Mouse (Mus musculus): ENCODE results near the gene Rag2. TPM values are rescaled to one million over a fixed set of nuclear protein-coding genes. Genes with fewer than 3 reads are reported as not detected.

Gene Rag2
- total RNA-seq, 2 experiments from 2014 or later: not detected

DNA sequence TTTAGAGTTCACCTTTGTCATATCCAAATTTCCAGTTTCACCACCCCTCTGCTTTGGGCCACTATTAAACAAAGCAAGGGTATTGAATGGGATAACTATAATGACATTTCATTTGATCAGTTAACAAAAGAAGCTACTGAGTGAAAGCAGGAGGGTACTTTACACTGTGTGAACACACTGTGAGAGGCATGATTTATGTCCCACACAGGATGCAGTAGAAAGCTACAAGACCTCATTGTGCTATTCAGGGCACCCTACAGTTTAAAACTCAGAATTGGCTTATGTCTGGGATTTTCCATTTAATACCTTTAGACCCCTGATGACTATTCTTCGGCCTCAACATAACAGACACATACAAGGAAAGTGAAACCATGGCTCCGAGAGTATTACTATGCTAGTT lies 1.5 kb upstream of the Rag2 start:
- DNase-seq (ENCODE audit: extremely low spot score in 1 of 2, low spot score in 1 of 2): no peak

DNA sequence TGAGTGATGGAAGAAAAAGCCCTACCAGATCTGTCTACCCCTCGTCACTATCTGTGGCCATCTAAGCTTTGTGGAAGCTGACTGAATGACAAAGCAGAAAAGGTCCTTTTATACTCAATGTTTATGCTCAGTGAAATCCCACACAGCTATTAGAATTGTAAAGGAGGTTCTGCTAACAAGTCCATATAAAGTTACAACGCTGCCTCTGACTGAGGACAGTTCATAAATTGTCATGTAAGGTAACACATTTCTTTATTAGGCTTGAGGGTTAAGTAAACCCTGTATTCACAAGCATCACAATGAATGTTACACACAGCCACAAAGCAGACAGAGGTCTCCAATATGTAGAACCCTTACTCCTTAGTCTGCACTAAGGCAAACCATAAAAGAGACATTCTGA lies 507 bp upstream of the Rag2 start:
- DNase-seq (ENCODE audit: extremely low spot score in 1 of 2, low spot score in 1 of 2): no peak

DNA sequence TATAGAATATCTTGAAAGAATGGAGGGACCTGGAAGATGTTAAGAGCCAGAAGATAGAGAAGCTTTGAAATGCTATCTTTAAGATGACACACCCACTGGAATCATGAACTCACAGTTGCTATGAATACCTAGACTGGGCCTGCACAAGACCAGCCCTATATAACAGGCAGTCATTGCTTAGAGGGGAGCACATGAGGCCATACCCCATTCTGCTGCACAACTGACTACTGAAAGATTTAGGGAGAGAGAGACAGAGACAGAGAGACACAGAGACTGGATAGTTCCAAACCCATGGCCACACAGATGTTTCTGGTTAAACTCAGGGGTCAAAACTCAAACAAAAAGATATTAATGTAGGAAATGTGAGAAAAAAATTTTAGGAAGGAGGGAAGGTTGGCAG lies 2.7 kb downstream of the Rag2 start:
- DNase-seq (ENCODE audit: extremely low spot score in 1 of 2, low spot score in 1 of 2): no peak

DNA sequence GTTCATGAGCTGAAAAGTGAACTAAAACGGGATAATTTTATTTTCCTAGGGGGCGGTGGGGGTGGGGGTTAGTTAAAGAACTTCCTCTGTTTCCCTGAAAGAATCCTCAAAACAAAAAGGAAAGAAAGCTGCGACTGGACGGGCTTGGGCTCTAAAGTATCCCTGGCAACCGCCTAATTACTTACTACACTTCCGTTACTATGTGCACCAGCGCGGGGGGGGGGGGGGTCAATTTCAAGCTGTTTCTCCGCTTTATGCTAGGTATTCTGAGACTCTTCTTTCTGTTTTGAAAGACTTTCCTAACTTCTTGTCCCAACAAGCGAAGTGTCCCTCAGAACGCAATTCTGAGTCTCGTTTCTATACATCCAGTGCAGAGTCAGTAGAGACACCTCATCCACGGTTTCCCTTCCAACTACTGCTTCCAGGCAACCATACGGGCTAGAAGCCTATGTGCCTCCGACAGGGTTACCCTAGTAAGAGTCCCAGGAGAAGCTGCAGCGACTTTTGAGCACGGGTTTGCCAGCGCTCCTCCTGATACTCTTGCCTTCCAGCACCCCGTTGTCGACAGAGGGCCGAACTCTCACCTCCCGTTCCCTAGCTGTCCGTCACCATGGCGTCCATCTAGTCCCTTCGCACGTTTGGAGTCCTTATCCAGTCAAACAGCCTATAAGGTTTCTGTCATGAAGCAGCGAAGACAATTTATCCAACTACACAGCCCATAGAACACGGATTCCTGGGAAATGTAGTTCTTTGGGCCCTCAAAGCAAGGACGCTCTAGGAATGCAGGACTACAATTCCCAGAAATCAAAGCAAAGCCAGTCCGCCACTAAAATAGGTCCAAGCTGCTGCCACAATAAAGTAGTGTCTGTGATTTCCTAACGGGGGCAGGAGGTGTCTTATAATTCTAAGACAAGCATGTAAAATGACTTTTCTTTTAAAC lies 4.0 kb downstream of the Rag2 start:
- peak; percentile 56 to 80 for DNase-seq (ENCODE audit: extremely low spot score in 1 of 2, low spot score in 1 of 2)

DNA sequence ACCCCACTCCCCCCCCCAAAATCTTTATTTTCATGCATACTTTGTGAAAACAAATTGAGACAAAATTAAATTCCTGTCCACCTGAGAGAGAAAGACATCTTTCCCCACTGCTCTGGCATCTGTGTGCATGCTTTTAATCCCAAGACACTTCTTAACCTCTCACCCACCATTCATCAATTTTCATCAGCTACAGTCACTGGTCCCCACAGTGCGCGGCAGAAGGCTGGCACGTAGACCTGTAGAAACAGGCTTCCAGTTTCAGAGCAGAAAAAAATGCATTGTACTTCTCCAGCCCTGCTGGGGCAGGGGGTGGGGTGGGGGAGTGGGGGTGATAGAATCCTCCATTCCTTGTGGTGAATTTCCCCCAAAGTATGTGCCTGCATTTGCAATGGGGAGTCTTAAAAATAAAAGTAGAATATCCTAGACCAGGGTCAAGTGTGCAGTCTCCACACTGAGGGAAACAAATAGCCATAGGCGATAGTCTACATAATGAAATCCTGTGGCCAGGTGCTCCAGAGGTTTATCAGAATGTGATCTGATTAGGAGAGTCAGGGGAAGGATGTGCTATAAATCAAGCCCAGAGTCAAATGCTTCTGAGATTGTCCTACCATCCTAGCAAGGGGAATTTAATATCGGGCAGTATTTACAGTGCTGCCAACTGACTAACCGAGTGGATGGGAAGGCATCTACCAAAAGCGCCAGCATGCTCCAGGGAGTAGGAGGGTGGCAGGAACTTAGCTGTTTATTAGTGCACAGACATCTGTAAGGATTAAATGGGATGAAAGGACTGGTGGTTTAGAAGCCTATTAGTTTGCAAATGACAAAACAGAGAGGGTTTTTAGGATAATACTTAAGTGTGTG lies 14.7 kb downstream of the Rag2 start:
- no peak for DNase-seq (ENCODE audit: extremely low spot score in 1 of 2, low spot score in 1 of 2)

DNA sequence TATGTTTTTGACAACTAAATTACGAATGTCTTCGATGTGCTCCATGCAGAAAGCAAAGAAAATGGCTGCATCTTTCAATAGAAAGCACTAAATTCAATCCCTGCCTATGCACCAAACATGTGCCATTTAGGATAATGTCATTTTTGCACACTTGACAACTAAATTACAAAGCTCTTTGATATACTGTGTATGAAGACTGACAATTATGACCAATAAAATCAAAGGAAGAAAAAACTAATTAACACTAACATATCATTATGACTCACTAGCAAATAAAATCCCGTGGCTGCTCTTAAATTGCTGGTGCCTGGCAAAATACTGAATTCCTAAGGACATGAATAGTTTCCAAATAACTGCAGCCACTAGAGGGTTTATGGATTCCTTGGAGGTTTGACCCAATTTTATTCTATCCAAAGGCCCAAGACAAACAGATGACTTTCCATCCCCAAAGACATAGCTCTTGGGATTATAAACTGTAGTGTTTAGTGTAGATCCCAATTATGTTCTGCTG lies 15.4 kb downstream of the Rag2 start:
- DNase-seq (ENCODE audit: extremely low spot score in 1 of 2, low spot score in 1 of 2): no peak

DNA sequence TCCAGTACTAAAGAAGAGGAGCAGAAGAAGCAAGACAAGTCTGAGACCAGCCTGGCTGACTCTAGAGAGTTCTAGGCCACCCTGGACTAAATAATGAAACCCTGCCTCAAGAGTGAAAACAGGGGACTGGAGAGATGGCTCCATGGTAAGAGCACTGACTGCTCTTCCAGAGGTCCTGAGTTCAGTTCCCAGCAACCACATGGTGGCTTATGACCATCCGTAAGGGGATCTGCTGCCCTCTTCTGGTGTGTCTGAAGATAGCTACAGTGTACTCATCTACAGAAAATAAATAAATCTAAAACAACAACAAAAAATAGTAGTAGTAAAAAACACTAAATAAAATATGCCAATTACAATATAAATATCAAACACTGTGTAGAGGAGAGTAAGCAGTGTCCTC lies 21.3 kb downstream of the Rag2 start:
- DNase-seq (ENCODE audit: extremely low spot score in 1 of 2, low spot score in 1 of 2): no peak

DNA sequence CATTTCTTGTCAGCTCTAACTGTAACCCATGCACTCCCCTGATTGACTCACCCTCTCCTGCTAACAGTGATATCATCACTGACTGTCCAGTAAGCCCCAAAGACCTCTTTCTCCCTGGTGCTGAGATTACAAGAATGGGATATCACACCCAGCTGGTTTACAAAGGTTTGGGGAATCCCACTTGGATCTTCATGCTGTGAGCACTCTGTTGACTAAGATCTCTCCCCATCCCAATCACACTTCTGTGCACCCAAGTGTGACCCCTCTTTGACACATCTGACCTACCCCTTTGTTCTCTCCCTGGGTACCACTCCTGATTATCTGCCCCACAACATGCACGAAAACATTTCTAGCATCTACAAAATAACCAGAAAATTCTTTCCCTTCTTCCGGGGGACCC lies 23.8 kb downstream of the Rag2 start:
- no peak for DNase-seq (ENCODE audit: extremely low spot score in 1 of 2, low spot score in 1 of 2)

DNA sequence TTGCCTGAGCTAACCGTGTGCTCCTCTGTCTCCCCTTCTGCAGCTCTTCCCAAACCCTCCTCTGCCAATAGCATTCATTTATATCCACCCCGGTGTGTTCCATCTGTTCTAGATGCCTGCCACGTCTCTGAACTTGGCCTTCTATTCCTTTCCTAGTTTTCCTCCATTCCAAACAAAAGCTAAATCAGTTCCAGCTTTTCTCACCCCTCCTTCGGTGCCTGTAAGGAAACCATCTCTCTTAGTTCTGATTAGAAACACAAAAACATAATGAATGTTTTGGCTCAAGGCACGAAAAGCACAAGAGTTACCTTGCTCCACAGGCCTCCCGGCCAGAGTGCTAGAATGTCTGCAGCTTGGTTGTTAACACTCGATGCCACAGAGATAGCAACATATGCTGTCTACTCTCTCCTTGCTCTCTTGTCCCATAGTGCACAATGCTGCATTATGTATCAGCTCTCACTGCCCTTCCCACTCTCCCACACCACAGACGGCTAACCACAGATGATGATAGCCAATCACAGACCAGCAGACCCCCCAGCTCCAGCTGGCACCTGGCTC lies 24.7 kb downstream of the Rag2 start, which contains the start of the genes Rag1 and B230118H07Rik:
Rag1 (minus strand) TSS at position 388 of the 558 bp plus-strand sequence.
B230118H07Rik (minus strand) TSS at position 419 of the 558 bp plus-strand sequence.
- no peak for DNase-seq (ENCODE audit: extremely low spot score in 1 of 2, low spot score in 1 of 2)

DNA sequence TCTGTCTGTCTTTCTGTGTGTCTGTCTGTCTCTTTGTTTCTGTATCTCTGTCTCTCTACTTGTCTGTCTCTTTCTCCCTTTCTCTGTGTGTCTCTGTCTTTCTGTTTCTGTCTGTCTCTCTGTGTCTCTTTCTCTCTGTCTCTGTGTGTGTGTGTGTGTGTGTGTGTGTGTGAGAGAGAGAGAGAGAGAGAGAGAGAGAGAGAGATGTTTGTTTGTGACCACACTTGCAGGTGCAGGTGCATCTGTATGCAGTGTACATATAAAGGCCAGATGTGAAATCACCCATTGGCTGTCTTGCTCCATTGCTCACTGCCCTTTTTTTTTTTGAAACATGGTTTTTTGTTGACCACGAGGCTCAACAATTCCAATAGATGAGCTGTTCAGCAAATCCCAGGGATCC lies 25.9 kb downstream of the Rag2 start:
- no peak for DNase-seq (ENCODE audit: extremely low spot score in 1 of 2, low spot score in 1 of 2)

DNA sequence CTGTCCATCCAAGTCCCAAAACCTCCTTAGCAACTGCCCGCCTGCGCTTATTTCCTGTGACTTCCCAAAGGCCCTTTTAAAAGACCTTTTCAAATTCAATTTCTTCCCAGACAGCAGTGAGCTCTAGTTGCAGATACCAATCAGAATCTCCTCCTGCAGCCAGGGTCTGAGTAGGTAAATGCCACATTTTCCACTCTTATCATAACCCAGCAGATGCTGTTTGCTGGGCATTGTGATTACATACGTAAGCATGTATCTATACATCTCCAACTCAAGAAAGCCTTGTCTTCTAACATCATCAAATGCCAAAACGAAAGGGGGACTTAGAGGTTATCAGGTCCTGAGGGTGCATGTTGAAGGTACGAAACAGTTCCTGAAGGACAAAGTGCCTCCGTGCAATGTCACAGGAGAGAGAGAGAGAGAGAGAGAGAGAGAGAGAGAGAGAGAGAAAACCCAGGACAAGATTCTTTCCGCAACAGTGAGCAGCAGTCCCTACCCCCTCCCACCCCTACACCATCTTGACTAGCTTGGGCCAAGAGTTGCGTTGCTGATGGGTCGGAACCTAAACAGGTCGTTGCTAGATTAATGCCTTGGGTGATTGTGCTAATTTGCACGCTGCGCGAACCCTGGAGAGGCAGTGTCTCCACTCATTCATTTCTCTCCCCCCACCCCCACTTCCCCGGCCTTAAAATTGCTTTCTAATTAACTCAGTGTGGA lies 27.8 kb downstream of the Rag2 start:
- peak in 1 of 2 experiments; percentile 17 for DNase-seq (ENCODE audit: extremely low spot score in 1 of 2, low spot score in 1 of 2)

DNA sequence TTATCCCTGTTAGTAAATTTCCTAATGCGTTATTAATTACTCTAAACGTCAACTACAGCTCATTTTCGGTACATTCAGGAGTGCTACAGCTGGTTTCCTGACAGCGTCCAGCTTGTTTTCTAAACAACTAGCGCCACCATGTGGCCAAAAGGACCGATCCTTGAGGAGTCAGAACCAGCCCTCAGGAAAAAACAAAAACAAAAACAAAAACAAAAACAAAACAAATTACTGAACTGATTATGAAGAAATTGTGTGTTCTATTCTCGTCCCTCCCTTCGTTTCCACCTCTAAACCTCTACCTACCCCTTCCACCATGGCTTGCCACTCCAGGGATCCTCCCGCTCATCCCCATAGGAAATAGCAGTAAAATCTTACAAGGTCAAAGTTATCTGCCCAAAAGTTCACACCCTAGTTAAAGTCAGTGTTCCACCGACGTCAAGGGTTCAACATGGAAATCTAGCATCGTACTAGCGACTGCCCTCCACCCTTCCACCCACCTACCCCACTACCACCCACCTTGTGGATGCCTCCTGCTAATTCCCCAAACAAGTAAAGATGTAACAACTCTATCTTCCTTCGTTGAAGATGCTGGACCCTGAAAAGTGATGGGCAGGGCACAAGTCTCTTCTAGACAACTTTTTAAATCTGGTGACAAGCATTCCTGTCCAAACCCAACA lies 28.5 kb downstream of the Rag2 start:
- DNase-seq (ENCODE audit: extremely low spot score in 1 of 2, low spot score in 1 of 2): peak; percentile 62 to 95

DNA sequence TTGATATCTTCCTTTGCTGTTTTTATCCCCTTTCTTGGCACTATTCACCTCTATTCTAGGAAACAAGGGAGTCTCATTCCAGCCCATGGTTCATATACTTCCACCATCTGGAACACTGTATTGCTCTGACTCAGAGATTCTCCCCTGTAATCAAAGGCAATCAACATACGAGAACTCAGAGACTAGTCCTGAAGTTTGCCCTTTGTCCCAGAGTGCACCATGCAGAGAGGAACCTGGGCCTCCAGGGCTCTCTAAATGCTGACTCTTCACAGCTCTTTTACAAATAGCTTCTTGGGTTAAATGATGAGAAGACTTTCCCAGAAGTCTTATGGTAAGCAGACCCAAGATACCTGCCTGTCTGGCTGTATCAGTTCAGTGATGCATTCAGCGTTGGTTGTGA lies 36.0 kb downstream of the Rag2 start:
- no peak for DNase-seq (ENCODE audit: extremely low spot score in 1 of 2, low spot score in 1 of 2)

DNA sequence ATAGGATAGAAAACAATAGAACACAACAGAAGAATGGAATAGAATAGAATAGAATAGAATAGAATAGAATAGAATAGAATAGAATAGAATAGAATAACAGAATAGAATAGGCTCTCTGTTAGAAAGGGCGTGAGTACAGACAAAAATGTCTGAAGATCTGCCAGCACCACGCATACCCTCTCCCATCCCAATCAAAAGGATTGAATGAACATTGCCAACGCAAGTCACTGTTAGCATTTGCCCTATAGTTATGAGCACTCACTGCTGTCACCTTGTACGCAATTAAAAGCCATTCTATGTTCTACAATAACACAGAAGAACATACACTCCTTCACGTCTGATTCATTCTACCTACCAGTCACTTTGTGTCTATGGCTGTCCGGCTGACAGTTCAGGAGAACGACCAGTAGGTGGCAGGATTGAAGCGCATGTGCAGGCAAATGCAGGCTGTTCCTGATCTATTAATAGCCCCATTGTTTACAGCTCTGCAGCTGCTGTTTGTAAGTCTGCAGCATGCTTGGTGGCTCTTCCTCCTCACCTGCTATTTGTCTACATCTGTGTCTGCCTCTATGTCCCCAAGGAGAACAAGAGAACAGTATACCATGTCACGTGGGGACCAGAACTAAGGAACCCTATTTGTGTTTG lies 40.7 kb downstream of the Rag2 start:
- peak; percentile 41 to 72 for DNase-seq (ENCODE audit: extremely low spot score in 1 of 2, low spot score in 1 of 2)

DNA sequence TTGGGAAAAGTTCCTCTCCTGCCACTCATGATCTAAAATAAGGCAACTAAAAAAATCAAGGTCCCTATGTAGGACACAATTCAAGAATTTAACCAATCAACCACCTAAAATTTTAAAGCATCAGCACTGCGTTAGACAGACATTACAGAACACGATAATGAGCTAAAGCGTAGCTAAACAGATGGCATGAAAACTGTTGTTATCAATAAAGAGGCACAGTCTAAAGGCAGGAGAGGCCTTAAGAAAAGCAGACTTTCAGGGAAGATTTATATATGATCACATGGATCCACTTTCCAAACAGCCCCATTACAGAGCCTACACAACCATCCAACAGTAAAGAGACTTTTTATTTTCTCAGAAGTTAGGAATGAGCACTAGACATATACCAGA lies 41.2 kb downstream of the Rag2 start:
- DNase-seq (ENCODE audit: extremely low spot score in 1 of 2, low spot score in 1 of 2): no peak

DNA sequence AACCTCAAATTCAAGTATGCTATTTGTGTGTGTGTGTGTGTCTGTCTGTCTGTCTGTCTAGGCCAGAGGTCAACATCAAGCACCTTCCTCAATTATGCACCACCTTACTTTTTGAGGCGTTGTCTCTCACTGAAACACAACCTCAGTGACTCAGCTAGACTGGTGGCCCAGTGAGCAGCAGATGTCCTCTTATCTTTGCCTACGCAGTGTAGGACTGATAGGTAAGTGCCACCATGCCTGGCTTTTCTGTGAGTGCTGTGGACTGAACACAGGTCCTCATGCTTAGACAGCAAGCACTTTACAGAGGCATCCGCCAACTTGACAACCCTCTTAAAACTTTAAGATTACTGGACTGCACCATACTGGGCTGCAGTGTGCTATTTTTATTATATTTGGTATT lies 44.2 kb downstream of the Rag2 start:
- DNase-seq (ENCODE audit: extremely low spot score in 1 of 2, low spot score in 1 of 2): no peak

DNA sequence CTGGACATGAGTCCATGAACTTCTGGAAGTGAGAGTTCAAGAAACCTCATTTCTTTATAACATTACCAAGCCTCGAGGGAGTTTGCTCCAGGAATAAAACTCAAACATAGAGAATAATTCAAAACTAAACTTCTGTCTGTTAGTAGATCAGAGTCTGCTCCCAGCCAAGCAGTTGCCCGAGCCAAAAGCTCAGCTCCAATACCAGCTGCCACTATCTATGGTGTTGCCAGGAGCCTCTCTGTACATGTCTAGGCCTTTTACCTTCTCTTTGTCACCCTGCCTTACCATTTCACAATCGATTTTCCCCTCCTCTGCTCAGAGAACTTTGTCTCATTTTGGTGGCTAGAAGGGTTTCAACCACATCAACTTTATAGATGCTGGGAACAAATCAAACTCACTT lies 49.0 kb downstream of the Rag2 start:
- DNase-seq (ENCODE audit: extremely low spot score in 1 of 2, low spot score in 1 of 2): no peak

DNA sequence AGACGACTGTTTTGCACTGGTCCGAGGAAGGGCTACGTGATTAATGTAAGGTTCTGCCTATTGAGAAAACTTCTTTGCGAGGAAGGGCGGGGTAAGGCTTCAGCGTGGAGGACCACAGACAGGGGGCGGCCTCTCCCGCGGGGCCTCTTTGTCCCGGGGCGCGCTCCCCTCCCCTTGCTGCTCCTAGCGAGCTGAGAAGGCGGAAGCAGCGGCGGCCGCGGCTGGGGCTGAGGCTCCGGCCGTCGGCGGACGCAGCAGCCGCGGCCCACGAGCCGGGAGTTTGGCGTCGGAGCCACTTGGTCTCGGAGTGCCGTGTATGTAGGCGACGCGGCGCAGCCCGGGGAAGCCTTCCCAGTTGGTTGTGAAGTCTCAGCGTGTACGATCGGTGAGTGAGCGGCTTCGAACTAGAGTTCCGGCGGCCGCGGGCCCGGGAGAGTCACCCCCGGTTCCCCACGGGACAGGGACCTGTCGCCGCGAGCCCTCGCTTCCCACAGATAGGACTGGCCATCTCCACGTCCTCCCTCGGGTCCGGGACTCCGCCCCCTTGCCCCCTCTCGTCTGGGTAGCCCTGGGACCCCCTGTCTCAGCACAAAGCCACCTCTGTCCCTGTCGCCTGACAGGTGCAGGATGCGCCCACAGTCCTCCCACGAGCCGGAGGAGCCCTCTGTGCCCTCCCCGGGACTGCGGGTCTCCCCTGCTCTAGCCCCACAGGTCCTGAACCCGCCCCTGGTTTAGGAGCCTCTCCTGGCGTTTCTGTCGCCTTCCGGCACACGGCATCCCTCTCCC lies 53.9 kb downstream of the Rag2 start, which contains the start of gene Traf6:
Traf6 (plus strand) TSS at position 194 of the 786 bp plus-strand sequence.
- DNase-seq (ENCODE audit: extremely low spot score in 1 of 2, low spot score in 1 of 2): peak; percentile 69 to 81
